Mouse (Mus musculus) hematopoietic stem cell, adult 5-6 weeks (primary cell): Measurements from ENCODE around the gene Gm2163. TPM values are rescaled to one million over a fixed set of nuclear protein-coding genes. Genes with fewer than 3 reads are reported as not detected.
"Not testable (repeated sequence)": the region's sequence is repeated elsewhere in the genome, so short reads cannot be mapped to it uniquely, and the experiment has no call there.

Experiments
- ATAC-seq, 2 experiments: fragments of 125-278 bp in 1 of 2; replicated peaks in 1 of 2; 2 replicates each; pipeline ENCODE4 v1.8.0; 2016 to 2017; ENCODE audit warnings: inconsistent platforms in 2 of 2, mild to moderate bottlenecking in 2 of 2, moderate number of reproducible peaks in 2 of 2, low read depth in 1 of 2, moderate TSS enrichment in 1 of 2; ENCODE audit not compliant: low FRiP score in 2 of 2, poor library complexity in 2 of 2, severe bottlenecking in 2 of 2, insufficient read depth in 1 of 2, low TSS enrichment in 1 of 2
- total RNA-seq: library from RNA; stranded (forward); fragments of 172-1452, 232-1000 nt; gene quantifications from 2 replicates; pipeline ENCODE4 v1.2.3, GENCODE M21; 2017

The Gm2163 gene
- 0.38 and 1.3 TPM in 2 replicates for total RNA-seq

GRCm38 (mm10) chr4:42466452-42466851, at the start of gene Gm2163:
Gm2163 (plus strand) TSS chr4:42466752.
- not testable (repeated sequence) for ATAC-seq

DNA sequence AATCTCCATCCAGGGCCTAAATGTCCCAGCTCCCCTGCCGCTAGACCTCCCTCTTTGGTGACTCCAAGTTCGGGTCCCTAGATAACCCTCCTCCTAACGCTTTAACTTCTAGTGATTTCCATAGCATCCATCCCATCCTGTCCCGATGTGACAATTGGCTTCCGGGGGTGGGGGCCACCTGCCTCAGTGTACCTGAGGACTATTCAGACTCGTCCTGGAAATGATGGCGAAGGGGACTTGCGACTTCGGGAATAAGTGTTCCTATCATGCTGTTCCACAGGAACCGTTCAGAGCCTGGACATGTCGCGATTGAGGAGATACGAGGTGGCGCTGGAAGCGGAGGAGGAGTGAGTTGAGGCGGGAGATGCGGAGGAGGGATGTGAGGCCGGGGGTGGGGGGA, 27.5 kb upstream of the Gm2163 start, which contains the start of gene Gm21586:
Gm21586 (plus strand) TSS at position 301 of the 400 bp plus-strand sequence.
- ATAC-seq: not testable (repeated sequence)

GRCm38 (mm10) chr4:42528075-42528474, 61.5 kb downstream of the Gm2163 start, which contains the start of gene Fam205a2:
Fam205a2 (minus strand) TSS chr4:42528175.
- not testable (repeated sequence) for ATAC-seq

GRCm38 (mm10) chr4:42611895-42612294, 145.3 kb downstream of the Gm2163 start, which contains the start of gene Gm10591:
Gm10591 (plus strand) TSS chr4:42612195.
- not testable (repeated sequence) for ATAC-seq

- not testable (repeated sequence) for ATAC-seq
These were observed 162.9 kb downstream of the Gm2163 start, which contains the start of gene Gm2564 for GRCm38 (mm10) chr4:42629419-42629818. Gm2564 (plus strand) TSS chr4:42629719.

Other genes starting within 250 kb of the Gm2163 start
- not detected in 2 replicates for gene Gm10600, start 226.1 kb upstream of the Gm2163 start, total RNA-seq
- gene Ccl21b, start 211.0 kb upstream of the Gm2163 start, total RNA-seq: not detected in 2 replicates
- not detected in 2 replicates for gene Gm21953, start 172.5 kb upstream of the Gm2163 start, total RNA-seq
- 0.30 TPM in 1 of 2 replicates, not detected in the other for gene Fam205a3, start 148.4 kb upstream of the Gm2163 start, total RNA-seq
- gene Gm21586, start 27.4 kb upstream of the Gm2163 start, total RNA-seq: not detected in 2 replicates
- gene Fam205a2, start 61.4 kb downstream of the Gm2163 start, total RNA-seq: 0.30 TPM in 1 of 2 replicates, not detected in the other
- not detected in 2 replicates for gene Gm10591, start 145.4 kb downstream of the Gm2163 start, total RNA-seq
- 0.88 TPM in 1 of 2 replicates, not detected in the other for gene Gm2564, start 163.0 kb downstream of the Gm2163 start, total RNA-seq
- gene Ccl27b, start 188.5 kb downstream of the Gm2163 start, total RNA-seq: not detected in 2 replicates
- gene Il11ra2, start 195.1 kb downstream of the Gm2163 start, total RNA-seq: not detected in 2 replicates